Mouse (Mus musculus): ENCODE data around the gene Sh3pxd2b.
A peak's percentile ranks its signal among the peaks of the same experiment; 100 is the strongest.

The Sh3pxd2b gene

DNA sequence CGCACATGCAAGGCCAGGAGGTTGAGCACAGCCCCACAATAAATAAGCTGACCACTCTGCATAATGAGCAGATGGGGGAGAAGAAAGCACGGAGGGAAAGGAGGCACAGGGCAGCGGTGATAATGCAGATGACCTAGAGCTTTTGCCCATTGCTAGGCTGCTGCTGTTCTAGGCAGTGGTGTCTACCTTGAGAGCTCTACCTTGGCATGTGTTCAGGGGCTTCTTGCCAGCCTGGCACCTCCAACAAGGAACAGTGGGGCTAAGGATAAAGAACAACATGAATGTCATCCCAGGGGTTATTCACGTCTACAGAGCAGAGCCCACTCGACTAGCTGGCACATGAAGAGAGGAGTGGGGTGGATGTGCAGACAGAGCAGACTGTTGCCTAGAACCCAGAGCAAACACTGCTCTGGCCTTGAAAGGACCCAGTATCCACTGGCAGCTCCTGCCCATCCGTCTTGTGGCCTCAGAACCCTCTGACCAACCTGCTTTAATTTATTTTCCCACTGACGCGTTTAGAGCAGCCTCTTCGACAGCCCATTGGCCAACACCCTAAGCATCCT is 26.5 kb downstream of the Sh3pxd2b start:
- no peak for DNase-seq (ENCODE audit: low spot score)

DNA sequence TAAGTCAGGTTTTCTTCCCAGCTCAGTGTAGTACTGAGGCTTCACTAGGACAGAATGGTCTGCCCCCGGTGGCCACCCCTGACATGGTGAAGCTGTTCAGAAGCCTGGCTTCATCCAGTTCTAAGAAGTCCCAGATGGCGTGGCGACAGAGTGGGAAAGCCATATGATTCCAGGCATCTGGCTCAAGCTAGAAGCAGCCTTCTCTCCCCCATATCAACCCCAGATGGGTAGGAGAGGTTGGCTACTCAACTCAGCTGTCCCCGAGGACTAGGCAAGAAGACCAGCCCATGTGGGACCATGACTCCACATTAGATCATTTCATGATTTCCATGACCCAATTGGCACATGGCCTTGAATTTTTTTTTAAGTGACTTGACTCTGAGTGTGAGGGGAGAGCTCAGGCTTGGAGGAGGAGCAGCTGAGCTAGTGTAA is 27.5 kb downstream of the Sh3pxd2b start:
- no peak for DNase-seq (ENCODE audit: low spot score)

DNA sequence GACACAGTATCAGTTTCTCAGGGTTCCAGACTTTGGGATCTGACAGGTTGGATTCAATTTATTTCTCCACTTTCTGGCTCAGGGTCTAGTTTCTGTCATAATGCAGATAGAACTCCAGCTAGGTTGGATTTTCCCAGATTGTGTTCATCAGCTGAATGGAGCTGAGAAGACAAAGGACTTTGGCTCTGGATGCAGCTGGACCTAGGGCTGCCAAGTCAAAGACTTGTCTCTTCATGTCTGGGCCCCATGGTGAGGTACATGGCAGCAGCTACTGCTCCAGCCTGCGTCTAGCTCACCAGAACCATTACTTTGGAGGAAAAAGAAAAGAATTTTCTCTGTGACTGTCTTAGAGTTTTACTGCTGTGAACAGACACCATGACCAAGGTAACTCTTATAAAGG is 28.5 kb downstream of the Sh3pxd2b start:
- no peak for DNase-seq (ENCODE audit: low spot score)

DNA sequence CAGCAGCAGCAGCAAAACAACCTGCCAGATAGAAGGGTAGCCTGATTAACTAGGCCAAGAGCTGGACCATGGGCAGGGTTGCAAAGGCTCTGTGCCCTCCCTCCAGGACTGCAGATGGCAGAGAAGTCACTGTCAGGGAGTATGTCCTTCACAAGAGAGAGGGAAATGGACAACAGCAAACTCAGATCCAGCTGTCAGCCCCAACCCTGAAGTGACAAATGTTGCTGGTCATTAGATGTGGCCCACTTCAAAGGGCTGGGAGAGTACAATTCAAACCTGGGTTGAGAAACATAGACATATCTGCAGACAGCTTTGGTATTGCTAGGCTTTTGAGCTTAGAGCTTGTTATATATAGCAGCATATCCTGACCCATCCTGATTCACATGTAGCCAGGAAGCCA is 32.3 kb downstream of the Sh3pxd2b start:
- no peak for DNase-seq (ENCODE audit: low spot score)

DNA sequence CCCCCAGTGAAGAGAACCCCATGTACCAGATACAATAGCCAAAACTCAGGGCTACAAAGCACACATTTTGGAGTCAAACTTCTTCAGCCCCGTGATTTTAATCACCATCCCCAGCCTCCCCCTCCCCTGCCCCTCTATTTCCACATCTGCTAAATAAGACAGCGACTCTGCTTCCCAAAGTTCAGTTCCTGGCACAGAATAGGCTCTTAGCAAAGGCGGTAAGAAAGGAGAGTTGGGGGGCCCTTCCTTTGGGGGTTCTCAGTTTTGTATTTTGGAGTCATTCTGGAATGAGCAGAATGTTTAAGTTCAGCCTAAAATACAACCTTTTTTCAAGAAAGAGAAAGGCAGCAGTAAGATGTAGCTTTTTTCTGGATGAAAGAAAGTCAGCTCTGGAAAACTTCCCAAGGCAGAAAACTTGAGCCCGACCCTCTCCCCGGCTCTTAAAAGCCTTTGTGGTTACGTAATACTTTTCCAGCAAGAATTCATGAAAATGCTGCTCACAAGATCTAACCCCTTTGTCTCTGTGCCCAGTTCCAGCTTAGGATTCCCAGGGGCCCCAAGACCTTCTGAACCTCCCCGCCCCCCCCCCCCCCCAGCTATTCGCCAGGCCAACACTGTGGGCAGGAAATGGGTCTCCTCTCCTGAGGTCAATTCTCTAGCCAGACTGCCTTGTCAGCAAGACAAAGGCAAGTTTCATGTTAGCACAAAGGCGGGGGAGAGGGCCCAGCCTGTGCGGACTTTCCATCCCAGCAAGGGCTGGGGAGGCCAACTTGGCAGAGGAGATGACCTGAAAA is 35.9 kb downstream of the Sh3pxd2b start:
- peak; percentile 78 for DNase-seq (ENCODE audit: low spot score)

DNA sequence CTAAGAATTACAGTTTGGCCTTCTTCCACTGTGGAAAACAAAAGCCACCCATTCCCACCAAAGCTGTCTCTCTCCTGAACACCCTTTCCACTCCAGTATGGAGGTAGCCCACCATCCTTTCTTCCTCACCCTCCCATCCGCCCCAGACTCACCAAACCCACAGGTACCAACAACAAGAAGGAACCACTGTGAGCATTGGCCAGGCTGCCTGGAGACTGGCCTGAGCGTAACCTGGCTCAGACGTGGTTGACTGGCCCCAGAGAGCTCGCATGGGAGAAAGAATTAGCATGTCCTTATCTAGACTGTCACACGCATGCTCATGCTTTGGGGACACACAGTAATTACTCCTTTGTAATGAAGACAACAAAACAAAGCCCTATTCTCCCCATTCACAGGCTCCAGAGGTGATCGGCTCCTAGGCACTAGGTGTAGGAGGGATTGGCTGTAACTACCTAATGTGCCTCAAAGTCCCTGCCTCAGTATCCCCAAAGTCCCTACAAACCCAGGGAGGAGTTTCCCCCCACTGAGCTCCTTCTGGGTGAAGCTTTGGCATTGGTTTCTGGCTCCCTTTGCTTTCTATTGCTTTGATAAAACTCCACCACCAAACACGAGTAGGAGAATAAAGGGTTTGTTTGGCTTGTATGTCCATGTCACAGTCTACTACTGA is 36.6 kb downstream of the Sh3pxd2b start:
- no peak for DNase-seq (ENCODE audit: low spot score)

DNA sequence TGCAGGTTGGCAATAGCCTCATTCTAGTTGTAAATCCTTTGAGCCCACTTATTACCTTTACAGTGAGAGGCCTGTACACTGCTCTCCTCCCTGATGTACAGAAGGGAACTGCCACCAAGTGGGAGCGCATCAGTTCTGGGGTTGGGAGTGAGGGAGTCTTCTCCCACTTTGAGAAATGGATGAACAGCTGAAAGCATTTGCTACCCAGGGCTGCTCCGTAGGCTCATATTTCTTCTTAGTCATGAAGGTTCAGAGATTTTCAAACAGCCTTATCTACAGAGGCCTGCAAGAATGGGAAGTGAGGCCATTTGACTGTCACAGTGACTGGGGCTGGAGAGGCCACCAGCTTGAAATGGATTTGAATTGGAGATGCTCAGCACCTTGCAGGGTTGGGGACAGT is 38.4 kb downstream of the Sh3pxd2b start:
- DNase-seq (ENCODE audit: low spot score): no peak

DNA sequence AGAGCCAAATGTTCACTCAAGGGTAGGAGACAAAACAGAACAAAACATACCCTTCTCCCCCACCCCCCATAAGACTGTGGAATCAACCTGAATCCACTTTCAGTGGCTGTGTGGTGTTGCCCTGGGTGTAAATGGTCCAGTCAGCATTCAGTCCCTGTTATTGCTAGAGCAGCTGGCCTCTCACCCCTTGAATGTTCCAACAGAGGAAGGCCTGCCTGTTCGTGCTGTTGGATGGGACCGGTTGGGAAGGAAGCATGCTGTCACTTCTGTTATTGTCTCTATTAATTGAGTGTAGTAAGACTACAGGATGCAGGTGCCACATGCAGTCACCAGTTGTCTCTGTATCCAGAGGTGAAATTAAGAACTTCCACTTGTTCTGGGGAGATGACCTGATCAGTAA is 40.4 kb downstream of the Sh3pxd2b start:
- DNase-seq (ENCODE audit: low spot score): no peak

DNA sequence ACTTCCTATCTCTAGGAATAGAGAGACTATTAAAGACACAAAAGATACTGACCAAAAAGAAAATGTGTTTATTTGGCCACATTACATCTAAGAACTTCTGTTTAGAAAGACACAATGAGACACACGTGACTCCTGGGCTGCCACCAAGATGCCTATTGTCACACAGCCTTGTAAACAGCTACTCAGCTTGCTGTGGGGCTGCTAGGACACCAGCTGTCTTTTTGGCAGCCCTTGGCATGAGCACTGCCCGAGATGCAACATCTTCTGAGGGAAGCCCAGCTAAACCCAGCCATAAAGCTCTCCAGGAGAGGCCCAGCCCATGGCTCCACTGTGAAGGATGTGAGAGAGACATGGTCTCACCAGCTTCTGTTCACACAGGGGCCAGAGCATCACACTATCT is 45.5 kb downstream of the Sh3pxd2b start:
- DNase-seq (ENCODE audit: low spot score): no peak

DNA sequence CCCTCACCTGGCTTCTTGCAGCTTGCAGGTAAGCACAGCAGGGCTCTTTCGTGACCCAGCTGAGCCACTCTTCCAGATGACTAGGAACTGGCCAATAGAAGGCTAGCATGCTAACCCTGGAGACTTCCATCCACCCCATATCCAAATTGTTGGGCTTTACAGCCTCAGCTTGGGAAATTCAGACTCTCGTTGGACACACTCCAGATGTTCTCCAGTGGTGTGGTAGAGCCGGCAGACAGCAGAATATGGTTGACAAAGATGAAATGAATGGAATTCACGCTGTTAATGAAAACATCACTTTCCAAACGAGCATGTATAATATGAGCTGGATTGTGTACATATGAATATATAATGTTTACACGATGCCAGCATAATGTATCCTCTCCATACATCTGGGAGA is 48.2 kb downstream of the Sh3pxd2b start:
- DNase-seq (ENCODE audit: low spot score): no peak

DNA sequence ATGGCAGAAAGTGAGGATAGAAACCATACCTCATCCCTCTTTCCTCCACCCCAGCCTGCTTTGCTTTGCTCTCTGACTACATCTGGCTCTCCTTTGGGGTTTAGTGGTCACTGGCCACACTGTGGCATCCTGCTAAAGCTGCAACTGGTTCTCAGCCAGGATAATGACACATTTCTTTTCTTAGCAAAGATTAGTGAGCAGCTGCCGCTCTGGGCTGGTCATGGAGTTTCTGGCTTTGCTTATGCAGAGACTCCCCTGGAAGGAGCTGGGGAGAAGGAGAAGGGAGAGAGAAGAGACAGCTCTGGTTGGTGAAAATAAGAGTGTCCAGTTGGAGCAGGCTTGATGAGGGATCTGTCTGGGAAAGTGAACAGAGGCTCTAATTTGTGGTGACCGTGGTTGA is 50.8 kb downstream of the Sh3pxd2b start:
- no peak for DNase-seq (ENCODE audit: low spot score)

DNA sequence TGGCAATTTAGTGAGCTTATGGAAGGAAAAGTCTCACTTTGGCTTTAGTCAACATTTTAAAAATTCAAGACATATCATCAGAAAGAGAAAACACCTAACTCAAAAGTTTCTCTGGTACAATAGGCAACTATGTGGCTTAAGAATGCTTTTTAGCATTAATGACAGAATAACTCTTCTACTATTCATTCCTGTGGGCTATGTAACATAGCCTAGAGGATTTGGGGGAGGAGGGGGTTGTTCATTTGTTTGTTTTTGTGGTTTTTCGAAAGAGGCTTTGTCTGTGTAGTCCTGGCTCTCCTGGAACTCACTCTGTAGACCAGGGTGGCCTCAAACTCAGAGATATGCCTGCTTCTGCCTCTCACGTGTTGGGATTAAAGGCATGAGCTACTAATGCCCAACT is 51.6 kb downstream of the Sh3pxd2b start:
- DNase-seq (ENCODE audit: low spot score): no peak

DNA sequence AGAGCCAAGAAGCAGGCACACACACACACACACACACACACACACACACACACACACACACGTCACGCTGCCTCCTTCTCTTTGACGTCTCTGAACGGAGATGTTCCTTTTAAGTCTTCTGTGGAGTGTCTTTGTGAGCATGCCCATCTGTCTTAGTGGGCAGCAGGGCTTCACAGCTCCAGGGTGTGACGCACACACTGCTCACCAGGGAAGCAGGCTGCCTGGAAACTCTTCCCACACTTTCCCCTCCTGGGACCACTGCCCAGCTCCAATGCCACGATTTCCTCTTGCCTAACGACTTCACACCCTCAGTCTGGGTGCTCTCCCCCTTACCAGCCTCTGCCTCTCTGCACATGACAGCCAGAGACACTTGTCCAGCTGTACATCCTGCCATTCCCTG is 55.1 kb downstream of the Sh3pxd2b start:
- no peak for DNase-seq (ENCODE audit: low spot score)

DNA sequence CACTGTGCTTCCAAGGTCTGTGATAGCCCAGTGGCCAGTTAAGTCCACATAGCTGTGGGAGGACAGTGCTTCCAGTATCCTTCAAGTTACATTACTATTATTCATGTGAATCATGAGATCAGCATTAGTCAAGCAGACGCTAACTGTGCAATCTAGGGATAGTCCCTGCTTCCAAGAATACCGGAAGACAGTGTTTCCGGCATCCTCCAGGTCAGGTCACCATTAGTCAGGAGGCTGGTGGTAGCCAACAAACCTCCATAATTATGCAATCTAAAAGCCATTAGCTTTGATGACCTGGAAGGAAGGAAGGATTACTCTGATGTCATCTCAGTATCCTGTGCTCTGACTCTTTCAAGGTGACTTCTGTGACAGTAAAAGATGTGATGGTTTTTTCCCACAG is 57.1 kb downstream of the Sh3pxd2b start:
- DNase-seq (ENCODE audit: low spot score): no peak

DNA sequence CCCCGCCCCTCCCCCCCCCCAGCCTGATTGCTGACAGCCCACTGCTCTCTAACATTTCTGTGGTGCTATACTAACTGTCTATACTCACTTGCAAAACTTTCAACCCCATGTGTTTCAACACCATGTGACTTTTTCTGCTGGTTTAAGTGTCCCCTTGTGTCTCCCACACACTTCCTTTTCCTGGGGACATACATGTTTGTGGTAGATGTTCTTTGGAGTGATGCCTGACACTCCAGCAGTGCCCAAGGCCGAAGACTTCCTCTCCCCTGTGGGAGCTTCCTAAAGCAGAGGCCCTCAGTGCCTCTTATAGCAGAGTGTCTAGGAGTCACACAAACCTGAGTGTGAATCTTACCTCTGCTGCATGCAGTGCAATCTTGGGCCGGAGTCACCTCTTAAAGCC is 60.2 kb downstream of the Sh3pxd2b start:
- no peak for DNase-seq (ENCODE audit: low spot score)

DNA sequence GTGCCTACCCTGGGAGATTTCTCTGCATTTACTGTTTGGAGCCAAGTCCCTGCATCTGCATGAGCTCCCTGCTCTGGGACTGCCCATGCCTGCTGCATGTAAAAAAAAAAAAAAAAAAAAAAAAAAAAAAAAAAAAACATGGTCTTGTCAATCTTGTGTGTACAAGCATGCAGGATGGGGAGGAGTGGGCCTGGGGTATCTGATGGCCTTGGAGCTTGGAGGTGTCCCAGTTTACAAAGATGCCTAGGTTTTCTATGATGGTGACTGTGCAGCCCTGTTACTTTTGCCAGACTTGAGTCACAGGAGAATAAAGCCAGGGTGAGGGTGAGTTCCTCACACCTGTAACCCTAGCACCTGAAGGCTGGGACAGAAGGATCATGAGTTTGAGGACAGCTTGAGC is 61.4 kb downstream of the Sh3pxd2b start:
- no peak for DNase-seq (ENCODE audit: low spot score)

DNA sequence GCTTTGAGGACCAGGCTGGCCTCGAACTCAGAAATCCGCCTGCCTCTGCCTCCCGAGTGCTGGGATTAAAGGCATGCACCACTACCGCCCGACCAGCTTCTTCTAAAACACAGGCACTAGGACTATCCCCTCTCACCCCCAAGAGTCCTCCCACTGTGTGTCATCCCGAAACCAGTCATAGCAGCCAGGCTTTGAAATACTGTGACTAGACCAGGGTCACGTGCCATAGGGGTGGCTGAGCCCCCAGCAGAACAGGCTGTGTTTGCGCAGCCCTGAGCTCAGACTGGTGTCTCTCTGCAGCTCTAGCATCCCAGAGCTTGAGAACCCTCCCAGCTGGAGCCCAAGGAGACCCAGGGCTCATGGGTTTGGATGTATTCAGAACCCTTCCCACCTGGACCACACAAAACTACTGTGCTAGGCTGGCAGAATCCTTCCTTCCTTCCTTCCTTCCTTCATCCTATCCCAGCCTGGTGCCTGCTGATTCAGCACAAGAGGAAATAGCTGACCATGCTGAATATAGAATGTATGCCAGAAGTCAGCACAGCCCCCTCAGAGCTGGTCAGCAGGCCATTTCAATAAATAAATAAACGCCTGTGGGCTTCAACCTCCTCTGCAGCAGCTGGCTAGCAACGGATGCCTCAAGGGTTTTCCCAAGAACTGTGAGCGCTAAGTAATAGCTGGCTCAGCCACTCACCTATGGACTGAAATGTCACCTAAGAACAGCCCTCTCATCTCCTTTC is 62.4 kb downstream of the Sh3pxd2b start:
- DNase-seq (ENCODE audit: low spot score): no peak

DNA sequence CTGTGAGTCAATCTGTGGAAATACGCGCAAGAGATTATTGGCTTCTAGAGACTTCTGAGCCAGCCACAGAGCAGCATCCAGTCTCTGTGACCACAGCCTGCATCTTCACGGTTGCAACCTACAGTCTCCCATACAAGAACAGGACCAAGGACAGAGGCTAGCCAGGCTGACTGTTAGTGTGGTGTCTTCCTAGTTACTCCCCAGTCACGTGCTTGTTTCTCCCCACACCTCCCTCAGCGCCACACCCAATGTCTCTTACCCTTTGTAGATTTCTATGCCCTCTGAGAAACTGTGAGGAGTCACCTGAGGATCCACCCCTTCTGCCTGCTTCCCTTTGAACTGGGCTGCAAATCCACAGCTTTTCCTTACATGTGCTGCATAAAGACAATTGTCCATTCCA is 72.4 kb downstream of the Sh3pxd2b start:
- DNase-seq (ENCODE audit: low spot score): no peak

DNA sequence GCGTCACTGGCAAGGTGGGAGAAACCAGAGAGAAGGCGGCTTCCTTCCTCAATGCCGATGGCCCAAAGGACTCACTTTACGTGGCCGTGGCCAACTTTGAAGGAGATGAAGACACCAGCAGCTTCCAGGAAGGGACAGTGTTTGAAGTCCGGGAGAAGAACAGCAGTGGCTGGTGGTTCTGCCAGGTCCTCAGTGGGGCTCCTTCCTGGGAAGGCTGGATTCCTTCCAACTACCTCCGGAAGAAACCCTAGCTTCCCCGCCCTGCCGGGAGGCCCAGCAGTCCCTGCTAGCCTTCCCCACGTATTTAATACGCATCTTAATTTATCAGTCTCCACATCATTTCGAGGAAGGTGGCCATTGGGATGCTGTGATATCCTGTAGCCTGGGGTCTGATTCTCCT is 75.7 kb downstream of the Sh3pxd2b start:
- DNase-seq (ENCODE audit: low spot score): no peak

DNA sequence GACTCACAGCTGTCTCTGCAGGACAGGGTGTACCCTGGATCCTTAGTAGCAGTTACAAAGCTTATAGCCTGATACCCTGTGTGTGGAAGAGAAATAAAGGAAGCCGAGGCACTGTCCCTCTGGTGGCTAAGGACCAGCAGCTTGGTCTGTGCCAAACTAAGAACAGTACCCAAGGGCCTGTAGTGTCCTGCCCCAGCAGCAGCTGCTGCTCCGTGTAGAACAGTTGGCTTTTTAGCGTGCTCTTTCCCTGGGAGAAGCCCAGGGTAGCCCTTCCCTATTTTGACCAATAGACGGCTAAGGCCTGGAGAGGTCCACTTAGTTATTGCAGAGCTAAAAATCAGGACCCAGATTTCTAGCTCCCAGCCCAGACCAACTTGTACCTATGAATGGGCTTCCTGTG is 77.0 kb downstream of the Sh3pxd2b start:
- DNase-seq (ENCODE audit: low spot score): no peak

DNA sequence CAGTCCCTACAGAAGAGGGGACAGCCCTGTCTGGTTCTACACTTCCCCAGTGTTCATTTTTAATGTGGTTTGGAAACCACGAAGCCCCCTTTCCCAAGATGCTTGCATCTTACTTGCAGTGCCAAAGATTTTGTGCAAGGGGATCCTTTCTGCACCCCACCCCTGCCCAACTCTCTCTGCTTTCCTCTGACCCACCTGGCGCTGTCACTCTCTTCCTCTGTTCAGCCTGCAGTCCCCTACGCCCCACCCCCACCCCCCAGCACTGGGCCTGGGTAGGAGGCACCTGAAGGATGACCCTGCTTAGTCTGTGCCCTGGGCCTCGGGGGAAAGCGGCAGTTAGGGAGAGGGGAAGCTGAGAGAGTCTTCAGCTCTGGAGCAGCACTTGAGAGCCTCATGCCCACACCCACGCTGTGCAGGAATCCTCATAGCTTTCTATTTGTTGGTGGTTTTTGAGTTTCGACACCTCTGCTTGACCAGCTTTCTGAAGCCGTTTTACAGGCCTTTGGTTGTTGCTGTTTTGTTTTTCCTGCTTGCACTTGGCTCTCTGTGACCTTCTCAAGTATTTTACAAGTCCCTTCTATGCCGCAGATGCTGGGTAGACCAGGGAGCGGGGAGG is 77.5 kb downstream of the Sh3pxd2b start:
- DNase-seq (ENCODE audit: low spot score): no peak

DNA sequence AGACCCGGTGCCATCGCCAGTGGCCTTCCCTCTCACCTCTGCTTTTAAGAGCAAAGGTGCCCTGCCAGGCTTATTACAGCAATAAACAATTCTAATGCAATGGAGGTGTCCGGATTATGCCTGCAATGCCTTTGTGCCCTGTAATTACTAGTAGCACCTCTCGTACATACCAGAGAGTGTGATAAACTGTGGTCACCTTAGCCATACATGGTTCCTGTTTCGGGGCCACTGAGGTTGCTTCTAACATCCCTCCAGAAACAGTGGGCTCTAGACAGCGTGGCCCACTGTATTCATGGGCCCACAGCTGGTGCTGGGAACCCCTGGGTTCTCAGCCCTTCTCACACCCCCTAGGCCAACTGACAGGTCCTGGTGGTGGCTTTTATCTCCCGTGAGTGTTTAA is 79.9 kb downstream of the Sh3pxd2b start:
- no peak for DNase-seq (ENCODE audit: low spot score)

Measured in testis, postnatal 14 days (tissue).